Mouse (Mus musculus) kidney, postnatal 0 days (tissue): ENCODE data around the gene Ttc28. TPM values are rescaled to one million over a fixed set of nuclear protein-coding genes. Genes with fewer than 3 reads are reported as not detected.

Experiments
- ATAC-seq: fragments of 200-750 bp; cut with Nextera tagmentation; replicated peaks from 2 replicates; pipeline ENCODE4 v1.8.0; 2017; ENCODE audit warnings: low read depth, moderate number of reproducible peaks, moderate TSS enrichment, moderate library complexity; ENCODE audit not compliant: low FRiP score
- DNase-seq: peaks from one replicate; pipeline ENCODE4 v3.0.0-alpha.2; 2016; ENCODE audit warnings: low spot score
- H3K27ac ChIP-seq: fragments of 300-500 bp; sonication (generic); 2 replicates; pipeline ENCODE4 v1.5.1; 2014; ENCODE audit warnings: mild to moderate bottlenecking
- H3K27me3 ChIP-seq: fragments of 300-500 bp; sonication (generic); 2 replicates; pipeline ENCODE4 v1.6.1; 2014; ENCODE audit warnings: low read length, mixed read lengths; ENCODE audit not compliant: insufficient read depth
- H3K36me3 ChIP-seq: fragments of 300-500 bp; sonication (generic); 2 replicates; pipeline ENCODE4 v1.6.1; 2014; ENCODE audit warnings: low read length, mixed read lengths; ENCODE audit not compliant: insufficient read depth
- H3K4me1 ChIP-seq: fragments of 300-500 bp; sonication (generic); replicated peaks from 2 replicates; pipeline ENCODE4 v1.6.1; 2014; ENCODE audit warnings: antibody characterized with exemption, low read length, mixed read lengths; ENCODE audit not compliant: insufficient read depth
- H3K4me2 ChIP-seq: fragments of 300-500 bp; sonication (generic); 2 replicates; pipeline ENCODE4 v1.6.1; 2014; ENCODE audit warnings: mild to moderate bottlenecking, low read length, moderate library complexity, mixed read lengths
- H3K4me3 ChIP-seq: fragments of 300-500 bp; sonication (generic); replicated peaks from 2 replicates; pipeline ENCODE4 v1.5.1; 2014; ENCODE audit warnings: low read depth, low read length
- H3K9ac ChIP-seq: fragments of 300-500 bp; sonication (generic); 2 replicates; pipeline ENCODE4 v1.6.1; 2014; ENCODE audit warnings: low read depth, low read length
- H3K9me3 ChIP-seq: fragments of 300-500 bp; sonication (generic); replicated peaks from 2 replicates; pipeline ENCODE4 v1.6.1; 2016; ENCODE audit warnings: low read length, inconsistent platforms, mixed read lengths
- CTCF ChIP-seq: IDR thresholded peaks from 2 replicates; pipeline ENCODE4 v1.5.1; 2016; ENCODE audit warnings: antibody characterized with exemption, low read depth, mild to moderate bottlenecking, moderate library complexity
- WGBS: fragments of 180-500 bp; shearing (Covaris S2); extraction: QIAGEN DNeasy Blood & Tissue Kit; methylation state at CpG from one replicate; pipeline ENCODE4 v1.1.7; 2014; 5-methylcytosine and 5-hydroxymethylcytosine counted together
- polyA plus RNA-seq: library from polyadenylated mRNA; unstranded; fragments of >200 nt; fragmentation: Nextera tagmentation; extraction: Ambion mirVana; gene quantifications from 2 replicates; pipeline ENCODE4 v1.2.1, GENCODE M21; 2015

Gene Ttc28
- polyA plus RNA-seq, 1 experiment from 2014 or later: 8.1 TPM

DNA sequence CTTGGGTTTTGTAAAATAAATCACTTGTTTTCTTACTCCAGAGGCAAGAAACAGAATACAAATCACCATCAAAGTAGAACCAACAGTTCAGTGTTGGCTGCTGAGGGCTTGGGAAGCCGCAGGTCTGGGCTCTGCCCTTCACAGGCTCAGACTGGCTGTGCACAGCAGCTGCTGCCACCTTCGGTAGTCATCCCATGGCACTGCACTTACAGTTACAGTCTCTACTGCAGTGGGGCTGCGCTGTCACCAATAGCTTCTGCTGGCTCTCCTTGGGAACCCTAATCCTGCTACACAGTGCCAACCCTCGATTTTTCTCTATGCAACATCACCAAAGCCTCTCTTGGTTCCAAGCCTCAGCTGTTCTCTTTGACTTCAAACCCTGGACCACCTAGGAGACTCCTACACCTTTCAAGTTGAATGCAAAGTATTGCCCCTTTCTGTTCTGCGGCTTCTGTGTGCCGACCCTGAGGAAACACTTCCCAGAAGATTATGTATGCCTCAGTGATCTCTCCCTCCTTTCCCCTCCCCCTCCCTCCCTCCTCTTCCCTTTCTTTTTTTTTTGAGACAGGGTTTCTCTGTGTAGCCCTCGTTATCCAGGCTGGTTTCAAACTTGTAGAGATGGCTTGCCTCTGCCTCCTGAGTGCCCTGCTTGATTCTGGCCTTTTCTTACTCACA lies 17.6 kb downstream of the Ttc28 start:
- TF ChIP-seq CTCF: no peak
- WGBS: 48% methylated on average over 7 of the region's 7 CpGs

GRCm38 (mm10) chr5:110898169-110898568 lies 18.6 kb downstream of the Ttc28 start:
- 0 out of 2 replicates have a peak, but pooled peaks cover 10% of the 10 kb centered on the region for H3K36me3 ChIP-seq
- no peak overlapping the region for H3K27ac ChIP-seq
- no peak overlapping the region for H3K4me2 ChIP-seq
- WGBS: 78% methylated on average over 7 of the region's 7 CpGs
- no peaks in the 10 kb centered on the region for H3K9me3 ChIP-seq
- H3K4me1 ChIP-seq: no peaks in the 10 kb centered on the region
- H3K4me3 ChIP-seq: no peak overlapping the region
- no peak overlapping the region for H3K9ac ChIP-seq
- no peak for DNase-seq
- no peak for ATAC-seq
- no peaks in the 10 kb centered on the region for H3K27me3 ChIP-seq
- TF ChIP-seq CTCF: no peak

More for the DNA sequence above, 17.6 kb downstream of the Ttc28 start:
- H3K4me1 ChIP-seq: no peaks in the 10 kb centered on the region
- DNase-seq (no peak), ATAC-seq (no peak)
- H3K4me3 ChIP-seq: no peak overlapping the region
- H3K27ac ChIP-seq: no peak overlapping the region
- H3K9me3 ChIP-seq: no peaks in the 10 kb centered on the region
- no peak overlapping the region for H3K4me2 ChIP-seq
- no peaks in the 10 kb centered on the region for H3K27me3 ChIP-seq
- H3K9ac ChIP-seq: no peak overlapping the region
- H3K36me3 ChIP-seq: 0 out of 2 replicates have a peak, but pooled peaks cover 10% of the 10 kb centered on the region

- TF ChIP-seq CTCF: no peak
- Histone ChIP-seq H3K4me2 (no peak overlapping the region), H3K36me3 (0 out of 2 replicates have a peak, but pooled peaks cover 10% of the 10 kb centered on the region), H3K27me3 (no peaks in the 10 kb centered on the region), H3K9ac (no peak overlapping the region), H3K4me1 (no peaks in the 10 kb centered on the region), H3K27ac (no peak overlapping the region), H3K9me3 (no peaks in the 10 kb centered on the region), H3K4me3 (no peak overlapping the region)
- no peak for ATAC-seq
- DNase-seq: no peak
- WGBS: 93% methylated on average over 4 of the region's 4 CpGs
Observed at GRCm38 (mm10) chr5:110898785-110899184, 19.2 kb downstream of the Ttc28 start.

- Histone ChIP-seq H3K4me2 (no peak overlapping the region), H3K9me3 (no peaks in the 10 kb centered on the region), H3K9ac (no peak overlapping the region), H3K36me3 (0 out of 2 replicates have a peak, but pooled peaks cover 3% of the 10 kb centered on the region), H3K4me3 (no peak overlapping the region), H3K27me3 (no peaks in the 10 kb centered on the region), H3K27ac (no peak overlapping the region), H3K4me1 (no peaks in the 10 kb centered on the region)
- DNase-seq (no peak), ATAC-seq (no peak)
- TF ChIP-seq CTCF: no peak
Observed at GRCm38 (mm10) chr5:110900331-110900730, 20.7 kb downstream of the Ttc28 start.

DNA sequence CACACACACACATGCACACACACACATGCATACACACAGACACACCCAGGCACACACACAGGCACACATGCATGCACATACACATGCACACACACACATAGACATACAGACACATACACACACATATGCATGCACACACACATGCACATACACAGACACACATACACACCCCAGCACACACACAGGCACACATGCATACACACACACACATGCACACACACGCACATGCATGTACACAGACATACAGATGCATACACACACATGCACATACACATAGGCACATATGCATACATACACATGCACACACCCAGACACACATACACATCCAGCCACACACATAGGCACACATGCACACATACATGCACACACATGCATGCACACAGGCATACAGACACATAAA lies 27.1 kb downstream of the Ttc28 start:
- WGBS: 100% methylated on average over 1 of the region's 1 CpGs
- no peaks in the 10 kb centered on the region for H3K4me1 ChIP-seq
- no peak overlapping the region for H3K27ac ChIP-seq
- H3K27me3 ChIP-seq: no peaks in the 10 kb centered on the region
- no peak overlapping the region for H3K4me2 ChIP-seq
- no peak for TF ChIP-seq CTCF
- H3K36me3 ChIP-seq: 0 out of 2 replicates have a peak, but pooled peaks cover 5% of the 10 kb centered on the region
- H3K9ac ChIP-seq: no peak overlapping the region
- H3K4me3 ChIP-seq: no peak overlapping the region
- H3K9me3 ChIP-seq: no peaks in the 10 kb centered on the region
- no peak for ATAC-seq
- no peak for DNase-seq

DNA sequence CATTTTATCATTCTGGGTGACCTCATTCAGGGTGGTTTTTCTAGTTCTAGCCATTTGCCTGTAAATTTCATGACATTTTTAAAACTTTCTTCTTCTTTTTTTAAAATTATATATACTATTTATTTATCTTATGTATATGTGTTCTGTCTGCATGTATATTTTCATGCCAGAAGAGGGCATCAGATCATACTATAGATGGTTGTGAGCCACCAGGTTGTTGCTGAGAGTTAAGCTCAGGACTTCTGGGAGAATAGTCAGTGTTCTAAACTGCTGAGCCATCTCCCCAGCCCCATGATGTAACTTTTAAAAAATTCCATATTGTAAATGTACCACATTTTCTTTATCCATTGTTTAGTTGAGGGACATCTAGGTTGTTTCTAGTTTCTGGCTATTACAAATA lies 29.3 kb downstream of the Ttc28 start:
- DNase-seq (no peak), ATAC-seq (no peak)
- Histone ChIP-seq H3K9ac (no peak overlapping the region), H3K4me2 (no peak overlapping the region), H3K9me3 (no peaks in the 10 kb centered on the region), H3K36me3 (0 out of 2 replicates have a peak, but pooled peaks cover 5% of the 10 kb centered on the region), H3K27me3 (no peaks in the 10 kb centered on the region), H3K4me3 (no peak overlapping the region), H3K27ac (no peak overlapping the region), H3K4me1 (no peaks in the 10 kb centered on the region)
- peak; percentile 37; the same call in 1 of the 2 replicates for TF ChIP-seq CTCF
